In the genomic region with DNA sequence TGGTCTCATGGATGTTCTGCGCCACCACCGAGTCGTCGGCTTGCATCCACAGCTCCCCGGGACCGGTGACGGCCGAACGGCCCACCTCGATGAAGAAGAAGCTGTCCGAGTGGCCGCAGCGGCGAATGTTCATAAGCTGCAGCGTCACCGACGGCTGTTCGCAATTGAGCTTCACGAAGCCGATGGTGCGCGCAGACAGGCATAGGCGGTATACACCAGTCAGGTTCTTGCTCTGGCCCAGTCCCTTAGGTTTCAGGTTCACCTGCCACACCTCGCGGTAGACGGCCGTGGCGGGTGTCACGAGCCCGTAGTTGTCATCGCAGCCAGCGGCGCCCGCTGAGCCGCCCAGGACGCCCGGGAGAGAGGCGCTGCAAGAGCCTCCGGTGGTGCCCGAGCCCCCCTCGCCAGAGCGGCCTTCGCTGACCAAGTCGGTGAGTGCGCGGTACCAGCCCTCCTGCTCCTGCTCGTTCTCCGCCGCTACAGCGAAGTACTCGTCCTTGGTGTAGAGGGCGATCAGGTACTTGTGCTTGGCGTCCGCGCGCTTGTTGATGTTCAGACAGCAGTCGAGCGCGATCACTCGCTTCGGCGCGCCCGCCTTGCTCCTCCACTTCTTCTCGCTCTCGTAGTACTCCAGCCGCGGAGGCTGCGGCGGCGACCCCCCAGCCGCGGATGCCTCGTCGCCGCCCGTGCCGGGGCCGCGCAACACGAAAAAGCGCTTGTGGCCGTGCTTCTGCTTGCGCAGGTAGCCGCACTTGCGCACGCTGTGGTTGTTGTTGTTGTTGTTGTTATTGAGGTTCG, we compare ENCODE assay signal across 8 mouse cellular contexts. TPM values are rescaled to one million over a fixed set of nuclear protein-coding genes. Genes with fewer than 3 reads are reported as not detected.
A peak's percentile ranks its signal among the peaks of the same experiment; 100 is the strongest.
DNase-seq lines count a peak whose midpoint lies in the region; ATAC-seq and TF ChIP-seq lines count a peak whose summit lies in the region.

No protein-coding gene starts in this region.

- H3K9ac ChIP-seq in ES-E14 (ENCODE audit: insufficient read depth, low read depth, low read length, poor library complexity, severe bottlenecking): peak overlapping the region; percentile 85
- H3K9ac ChIP-seq in embryonic facial prominence, embryonic 14.5 days (ENCODE audit: low read depth, low read length): peak overlapping the region; percentile 94
- peak overlapping the region; percentile 97 for H3K9ac ChIP-seq in heart, embryonic 14.5 days (ENCODE audit: low read length)
- H3K9ac ChIP-seq in lung, embryonic 16.5 days (ENCODE audit: low read length): peak overlapping the region; percentile 85

- WGBS in embryonic facial prominence, embryonic 14.5 days: 1% methylated on average over 41 of the region's 88 CpGs
- under 1% methylated on average over 86 of the region's 88 CpGs for WGBS in heart, embryonic 14.5 days
- WGBS in lung, embryonic 16.5 days: under 1% methylated on average over 77 of the region's 88 CpGs

- ATAC-seq in embryonic facial prominence, embryonic 14.5 days (ENCODE audit: low read depth): no peak
- ATAC-seq in heart, embryonic 14.5 days (ENCODE audit: insufficient number of reproducible peaks, insufficient read depth, low FRiP score, low read depth): no peak
- no peak for ATAC-seq in lung, embryonic 16.5 days (ENCODE audit: low read depth)

- peak overlapping the region; percentile 89 for H3K4me2 ChIP-seq in embryonic facial prominence, embryonic 14.5 days (ENCODE audit: low read depth, low read length)
- H3K4me2 ChIP-seq in heart, embryonic 14.5 days (ENCODE audit: low read length): peak overlapping the region; percentile 93
- peak overlapping the region; percentile 88 for H3K4me2 ChIP-seq in lung, embryonic 16.5 days (ENCODE audit: low read depth, low read length)

- peak overlapping the region; percentile 76 to 88 for H3K4me3 ChIP-seq in ES-E14 (ENCODE audit: insufficient read depth in 1 of 2, low read depth in 1 of 2, low read length in 2 of 2, poor library complexity in 1 of 2, severe bottlenecking in 1 of 2)
- peak overlapping the region; percentile 88 for H3K4me3 ChIP-seq in embryonic facial prominence, embryonic 14.5 days (ENCODE audit: low read depth, low read length)
- H3K4me3 ChIP-seq in heart, embryonic 14.5 days (ENCODE audit: control insufficient read depth in 1 of 2, insufficient read depth in 1 of 2, low read depth in 1 of 2, low read length in 2 of 2): peak overlapping the region; percentile 68 to 84
- H3K4me3 ChIP-seq in lung, embryonic 16.5 days (ENCODE audit: low read length): peak overlapping the region; percentile 79

- peaks cover 4 to 26% of the 10 kb centered on the region in 2 experiments for H3K4me1 ChIP-seq in ES-E14 (ENCODE audit: control insufficient read depth in 2 of 2, insufficient read depth in 2 of 2, low read length in 2 of 2, poor library complexity in 1 of 2)
- peaks cover 44% of the 10 kb centered on the region for H3K4me1 ChIP-seq in embryonic facial prominence, embryonic 14.5 days (ENCODE audit: control insufficient read depth, insufficient read depth, low read length)
- peaks cover 30 to 57% of the 10 kb centered on the region in 2 experiments for H3K4me1 ChIP-seq in heart, embryonic 14.5 days (ENCODE audit: control insufficient read depth in 2 of 2, insufficient read depth in 2 of 2, low read length in 2 of 2)
- H3K4me1 ChIP-seq in lung, embryonic 16.5 days (replicated peaks; ENCODE audit: control insufficient read depth, insufficient read depth, low read length): peaks cover 48% of the 10 kb centered on the region

- no peak overlapping the region for H3K27ac ChIP-seq in ES-E14 (ENCODE audit: insufficient read depth, low read depth, low read length, poor library complexity, severe bottlenecking)
- H3K27ac ChIP-seq in embryonic facial prominence, embryonic 14.5 days (replicated peaks; ENCODE audit: low read depth, low read length): peak overlapping the region; percentile 99
- H3K27ac ChIP-seq in heart, embryonic 14.5 days (replicated peaks in 1 of 2; ENCODE audit: control insufficient read depth in 1 of 2, insufficient read depth in 1 of 2, low read depth in 2 of 2, low read length in 2 of 2): peak overlapping the region; percentile 74 to 100
- H3K27ac ChIP-seq in lung, embryonic 16.5 days (ENCODE audit: low read length): peak overlapping the region; percentile 91

- in situ Hi-C loops in ES-E14 (cut with MboI; ENCODE audit: low sequenced_read_pairs in 2 of 2, unreplicated experiment in 2 of 2): no loop called here

- no peak for DNase-seq in ES-E14 (ENCODE audit: low read depth, low spot score)
- DNase-seq in adrenal gland, postnatal 25 days: peak; percentile 59
- DNase-seq in embryonic facial prominence, embryonic 14.5 days (ENCODE audit: low spot score): peak; percentile 63
- peak; percentile 67 for DNase-seq in kidney, postnatal 10 days
- DNase-seq in right cerebral cortex, postnatal 10 days (ENCODE audit: low spot score in 2 of 2): peak; percentile 73
- peak; percentile 77 for DNase-seq in yolk sac, embryonic 10.5 days (ENCODE audit: low spot score)

- peaks cover 11% of the 10 kb centered on the region; the same call in 1 of the 2 replicates for H3K36me3 ChIP-seq in ES-E14 (ENCODE audit: control insufficient read depth, insufficient read depth, low read length, poor library complexity, severe bottlenecking)
- H3K36me3 ChIP-seq in embryonic facial prominence, embryonic 14.5 days (ENCODE audit: control insufficient read depth, insufficient read depth, low read length): 0 out of 2 replicates have a peak, but pooled peaks cover 20% of the 10 kb centered on the region
- peaks cover 17% of the 10 kb centered on the region for H3K36me3 ChIP-seq in heart, embryonic 14.5 days (ENCODE audit: control insufficient read depth, insufficient read depth, low read length)
- no peaks in the 10 kb centered on the region for H3K36me3 ChIP-seq in lung, embryonic 16.5 days (ENCODE audit: control insufficient read depth, insufficient read depth, low read length)

- H3K9me3 ChIP-seq in ES-E14 (ENCODE audit: control insufficient read depth, insufficient read depth, low read depth, low read length): no peaks in the 10 kb centered on the region
- no peaks in the 10 kb centered on the region for H3K9me3 ChIP-seq in embryonic facial prominence, embryonic 14.5 days (ENCODE audit: control insufficient read depth, low read length)
- no peaks in the 10 kb centered on the region for H3K9me3 ChIP-seq in heart, embryonic 14.5 days (ENCODE audit: control insufficient read depth, low read length)
- no peaks in the 10 kb centered on the region for H3K9me3 ChIP-seq in lung, embryonic 16.5 days (ENCODE audit: control insufficient read depth, low read length)

- no peaks in the 10 kb centered on the region; the same call in 1 of the 2 replicates for H3K27me3 ChIP-seq in embryonic facial prominence, embryonic 14.5 days (replicated peaks; ENCODE audit: control insufficient read depth, insufficient read depth, low read length)
- 0 out of 2 replicates have a peak, but pooled peaks cover 3% of the 10 kb centered on the region for H3K27me3 ChIP-seq in heart, embryonic 14.5 days (ENCODE audit: control insufficient read depth, insufficient read depth, low read length)
- H3K27me3 ChIP-seq in lung, embryonic 16.5 days (ENCODE audit: control insufficient read depth, insufficient read depth, low read depth, low read length): peaks cover 2% of the 10 kb centered on the region; the same call in 1 of the 2 replicates

TF ChIP-seq in ES-E14, 5 proteins besides CTCF, POLR2A, EP300 and RAD21:
- no peak for TF ChIP-seq HCFC1 (IDR thresholded peaks at IDR 0.05; ENCODE audit: borderline replicate concordance, insufficient read depth, low read length)
- TF ChIP-seq ZNF384 (IDR thresholded peaks at IDR 0.05; ENCODE audit: low read depth, low read length): no peak
- TF ChIP-seq ZC3H11A (IDR thresholded peaks at IDR 0.05; ENCODE audit: borderline replicate concordance, low read depth, low read length): no peak
- no peak for TF ChIP-seq MAFK (IDR thresholded peaks at IDR 0.05; ENCODE audit: insufficient read depth, low read depth, low read length)
- no peak for TF ChIP-seq CHD2 (IDR thresholded peaks at IDR 0.05; ENCODE audit: low read depth, low read length)

RNA-seq across cellular contexts. Expression of a gene that starts 0.5 kb away (rescaled TPM):
- 11.6 and 13.9 TPM in 2 replicates for total RNA-seq in ES-E14 (2012; rRNA removed)
- 22.1 and 23.0 TPM in 2 replicates for total RNA-seq in adrenal gland, postnatal 25 days (2021)
- 5.4 and 5.9 TPM in 2 replicates for polyA plus RNA-seq in embryonic facial prominence, embryonic 14.5 days (2014; fragmentation: Nextera tagmentation; extraction: Ambion mirVana)
- 4.1 and 4.5 TPM in 2 replicates for polyA plus RNA-seq in heart, embryonic 14.5 days (2014; fragmentation: Nextera tagmentation; extraction: Ambion mirVana)
- polyA plus RNA-seq in lung, embryonic 16.5 days (2015; fragmentation: Nextera tagmentation; extraction: Ambion mirVana): 2.8 and 2.9 TPM in 2 replicates
